Comparison of ENCODE assay signal across 30 mouse cellular contexts in genomic region chr2:13785247-13785646, GRCm38 (mm10). TPM values are rescaled to one million over a fixed set of nuclear protein-coding genes. Genes with fewer than 3 reads are reported as not detected.
A peak's percentile ranks its signal among the peaks of the same experiment; 100 is the strongest.
DNase-seq lines count a peak whose midpoint lies in the region; ATAC-seq lines count a peak whose summit lies in the region.
"Had no signal": no experiment of that assay in that cellular context is flagged by ENCODE, and none has a peak within 500 bp of the region (broad histone marks: within the 10 kb centered on the region; RNA-seq: fewer than 3 reads in every experiment).

No protein-coding gene starts in this region.

- no peaks in the 10 kb centered on the region for H3K36me3 ChIP-seq in kidney, embryonic 16.5 days (ENCODE audit: insufficient read depth, low read length)
- H3K36me3 ChIP-seq in heart, embryonic 11.5 days (ENCODE audit: control insufficient read depth, insufficient read depth, low read length): no peaks in the 10 kb centered on the region
- H3K36me3 ChIP-seq: embryonic facial prominence, embryonic 10.5 days; embryonic facial prominence, embryonic 15.5 days; forebrain, embryonic 12.5 days; G1E; heart, embryonic 13.5 days; hindbrain, embryonic 10.5 days; hindbrain, embryonic 15.5 days had no signal

- peaks cover 3% of the 10 kb centered on the region; the same call in 1 of the 2 replicates for H3K9me3 ChIP-seq in kidney, embryonic 16.5 days (ENCODE audit: low read length)
- no peaks in the 10 kb centered on the region for H3K9me3 ChIP-seq in heart, embryonic 11.5 days (replicated peaks; ENCODE audit: control insufficient read depth, low read length)
- H3K9me3 ChIP-seq: embryonic facial prominence, embryonic 10.5 days; embryonic facial prominence, embryonic 15.5 days; forebrain, embryonic 12.5 days; G1E; heart, embryonic 13.5 days; hindbrain, embryonic 10.5 days; hindbrain, embryonic 15.5 days had no signal

- no peak overlapping the region for H3K4me3 ChIP-seq in kidney, embryonic 16.5 days (ENCODE audit: low read length)
- H3K4me3 ChIP-seq in heart, embryonic 11.5 days (ENCODE audit: low read depth, low read length): no peak overlapping the region
- H3K4me3 ChIP-seq: embryonic facial prominence, embryonic 10.5 days; embryonic facial prominence, embryonic 15.5 days; forebrain, embryonic 12.5 days; heart, embryonic 13.5 days; hindbrain, embryonic 10.5 days; hindbrain, embryonic 15.5 days had no signal

- H3K27me3 ChIP-seq in kidney, embryonic 16.5 days (ENCODE audit: insufficient read depth, low read length): 0 out of 2 replicates have a peak, but pooled peaks cover 3% of the 10 kb centered on the region
- H3K27me3 ChIP-seq in heart, embryonic 11.5 days (ENCODE audit: control insufficient read depth, insufficient read depth, low read length): peaks cover 2% of the 10 kb centered on the region; the same call in 1 of the 2 replicates

- intact Hi-C loops in gastrocnemius, postnatal 36 days (cut with DNase I): no loop called here

- no peak for DNase-seq in kidney, adult 18-20 months
- DNase-seq in MEL-GATA-1-ER (ENCODE audit: extremely low read depth, low read depth): peak; percentile 37
- DNase-seq in thymus, postnatal 10 days (ENCODE audit: low spot score in 2 of 2): no peak
- DNase-seq in gastrocnemius, postnatal 36 days: no peak
- DNase-seq: adrenal gland, adult 2 months; adrenal gland, postnatal 36 days; cerebellum, adult 2 months; cerebellum, postnatal 14 days; forebrain, postnatal 0 days; gastrocnemius, postnatal 10 days; heart, postnatal 10 days; liver; lung, adult 2 months; lung, postnatal 10 days; right cerebral cortex, postnatal 25 days; thymus, adult 2 months; thymus, postnatal 4 days had no signal

- H3K9ac ChIP-seq in kidney, embryonic 16.5 days (replicated peaks; ENCODE audit: low read length): no peak overlapping the region
- H3K9ac ChIP-seq in heart, embryonic 11.5 days (ENCODE audit: low read depth, low read length): no peak overlapping the region
- H3K9ac ChIP-seq: embryonic facial prominence, embryonic 15.5 days; forebrain, embryonic 12.5 days; forebrain, postnatal 0 days; heart, embryonic 13.5 days; hindbrain, embryonic 15.5 days; liver, embryonic 14.5 days had no signal

- no peaks in the 10 kb centered on the region for H3K4me1 ChIP-seq in kidney, embryonic 16.5 days (ENCODE audit: insufficient read depth, low read length)
- no peaks in the 10 kb centered on the region for H3K4me1 ChIP-seq in heart, embryonic 11.5 days (ENCODE audit: control insufficient read depth, insufficient read depth, low read length)
- H3K4me1 ChIP-seq: embryonic facial prominence, embryonic 15.5 days; forebrain, embryonic 12.5 days; heart, embryonic 13.5 days; hindbrain, embryonic 10.5 days; hindbrain, embryonic 15.5 days had no signal

- no peak overlapping the region for H3K4me2 ChIP-seq in kidney, embryonic 16.5 days (replicated peaks; ENCODE audit: low read depth, low read length)
- no peak overlapping the region for H3K4me2 ChIP-seq in heart, embryonic 11.5 days
- H3K4me2 ChIP-seq: embryonic facial prominence, embryonic 15.5 days; forebrain, embryonic 12.5 days; heart, embryonic 13.5 days; hindbrain, embryonic 15.5 days; midbrain, embryonic 11.5 days had no signal

- no peak for ATAC-seq in kidney, embryonic 16.5 days (ENCODE audit: low FRiP score, low TSS enrichment)
- ATAC-seq in inflammation-experienced regulatory T-cells, adult 6 months: peak; percentile 43
- no peak for ATAC-seq in heart, embryonic 11.5 days (replicated peaks; ENCODE audit: insufficient number of reproducible peaks, low FRiP score, low TSS enrichment)
- ATAC-seq: forebrain, postnatal 0 days; midbrain, embryonic 16.5 days had no signal

- WGBS in kidney, embryonic 16.5 days: 81% methylated on average over 2 of the region's 2 CpGs
- 71% methylated on average over 2 of the region's 2 CpGs for WGBS in heart, embryonic 11.5 days (ENCODE audit: insufficient replicate concordance)

- peak overlapping the region; percentile 71 for H3K27ac ChIP-seq in kidney, embryonic 16.5 days (ENCODE audit: low read length)
- H3K27ac ChIP-seq in heart, embryonic 11.5 days (ENCODE audit: low read depth, low read length): no peak overlapping the region
- H3K27ac ChIP-seq: embryonic facial prominence, embryonic 10.5 days; embryonic facial prominence, embryonic 15.5 days; forebrain, embryonic 12.5 days; heart, embryonic 13.5 days; hindbrain, embryonic 10.5 days; hindbrain, embryonic 15.5 days; liver, embryonic 14.5 days had no signal

RNA-seq across cellular contexts. Expression of gene St8sia6, which starts 8.6 kb away (rescaled TPM):
- polyA plus RNA-seq in kidney, embryonic 16.5 days (2015; fragmentation: Nextera tagmentation; extraction: Ambion mirVana): 3.8 and 5.6 TPM in 2 replicates
- polyA plus RNA-seq in inflammation-experienced regulatory T-cells, adult 6 months (2017; shearing (Covaris generic)): 10 to 100 TPM in 2 of 3 experiments, under 1 TPM in 1; 0.88 to 17.6 (median 14.3) TPM
- polyA plus RNA-seq in heart, embryonic 11.5 days (2014; fragmentation: Nextera tagmentation; extraction: Ambion mirVana): 0.10 and 0.20 TPM in 2 replicates
- total RNA-seq in gastrocnemius, postnatal 36 days (2021): 1 to 10 TPM in 1 of 2 experiments, under 1 TPM in 1; 0.47 to 1.2 TPM
- polyA plus RNA-seq: G1E had no signal
